Mouse (Mus musculus) hindbrain, embryonic 11.5 days (tissue): ENCODE results near the gene Med25. TPM values are rescaled to one million over a fixed set of nuclear protein-coding genes. Genes with fewer than 3 reads are reported as not detected.

Experiments
- ATAC-seq: fragments of 200-750 bp; cut with Nextera tagmentation; 2 replicates; pipeline ENCODE4 v1.8.0; 2017; ENCODE audit warnings: mild to moderate bottlenecking, moderate TSS enrichment, moderate library complexity; ENCODE audit not compliant: low FRiP score
- DNase-seq: peaks from one replicate; pipeline ENCODE4 v3.0.0-alpha.2; 2015; ENCODE audit warnings: low spot score
- H3K27ac ChIP-seq: fragments of 300-500 bp; sonication (generic); 2 replicates; pipeline ENCODE4 v1.5.1; 2014; ENCODE audit warnings: mild to moderate bottlenecking, low read depth, low read length
- H3K27me3 ChIP-seq: fragments of 300-500 bp; sonication (generic); 2 replicates; pipeline ENCODE4 v1.6.1; 2014; ENCODE audit warnings: mild to moderate bottlenecking, low read length, moderate library complexity, mixed read lengths; ENCODE audit not compliant: control insufficient read depth, insufficient read depth
- H3K36me3 ChIP-seq: fragments of 300-500 bp; sonication (generic); 2 replicates; pipeline ENCODE4 v1.6.1; 2014; ENCODE audit warnings: mild to moderate bottlenecking, low read length, moderate library complexity, mixed read lengths; ENCODE audit not compliant: control insufficient read depth, insufficient read depth
- H3K4me1 ChIP-seq: fragments of 300-500 bp; sonication (generic); replicated peaks from 2 replicates; pipeline ENCODE4 v1.6.1; 2014; ENCODE audit warnings: low read length, mixed read lengths; ENCODE audit not compliant: control insufficient read depth, insufficient read depth
- H3K4me2 ChIP-seq: fragments of 300-500 bp; sonication (generic); replicated peaks from 2 replicates; pipeline ENCODE4 v1.6.1; 2014; ENCODE audit warnings: mild to moderate bottlenecking, low read depth, low read length
- H3K4me3 ChIP-seq: fragments of 300-500 bp; sonication (generic); 2 replicates; pipeline ENCODE4 v1.5.1; 2014; ENCODE audit warnings: low read depth, low read length
- H3K9ac ChIP-seq: fragments of 300-500 bp; sonication (generic); 2 replicates; pipeline ENCODE4 v1.6.1; 2014; ENCODE audit warnings: low read depth, low read length
- H3K9me3 ChIP-seq: fragments of 300-500 bp; sonication (generic); 2 replicates; pipeline ENCODE4 v1.6.1; 2016; ENCODE audit warnings: low read length; ENCODE audit not compliant: control insufficient read depth
- WGBS: fragments of 180-500 bp; shearing (Covaris S2); extraction: QIAGEN DNeasy Blood & Tissue Kit; methylation state at CpG from one replicate; pipeline ENCODE4 v1.1.7; 2014; 5-methylcytosine and 5-hydroxymethylcytosine counted together
- polyA plus RNA-seq: library from polyadenylated mRNA; unstranded; fragments of >200 nt; fragmentation: Nextera tagmentation; extraction: Ambion mirVana; gene quantifications from 2 replicates; pipeline ENCODE4 v1.2.1, GENCODE M21; 2014

Med25 gene
- polyA plus RNA-seq, 1 experiment from 2014 or later, result 76.2 TPM

GRCm38 (mm10) chr7:44916881-44917280 lies 24.4 kb upstream of the Med25 start:
- no peak overlapping the region for H3K27ac ChIP-seq
- 0 out of 2 replicates have a peak, but pooled peaks cover 5% of the 10 kb centered on the region for H3K36me3 ChIP-seq
- no peaks in the 10 kb centered on the region for H3K9me3 ChIP-seq
- 94% methylated on average over 4 of the region's 4 CpGs for WGBS
- no peak overlapping the region for H3K9ac ChIP-seq
- ATAC-seq (no peak), DNase-seq (no peak)
- no peaks in the 10 kb centered on the region for H3K4me1 ChIP-seq
- H3K27me3 ChIP-seq, result no peaks in the 10 kb centered on the region
- no peak overlapping the region for H3K4me3 ChIP-seq
- no peak overlapping the region for H3K4me2 ChIP-seq

- ATAC-seq, result no peak
- Histone ChIP-seq H3K4me3 (no peak overlapping the region), H3K9me3 (no peaks in the 10 kb centered on the region), H3K4me1 (no peaks in the 10 kb centered on the region), H3K9ac (no peak overlapping the region), H3K27me3 (no peaks in the 10 kb centered on the region), H3K4me2 (no peak overlapping the region), H3K36me3 (0 out of 2 replicates have a peak, but pooled peaks cover 5% of the 10 kb centered on the region), H3K27ac (no peak overlapping the region)
- WGBS, result 87% methylated on average over 6 of the region's 6 CpGs
- DNase-seq, result no peak
Measured at GRCm38 (mm10) chr7:44916191-44916590, 23.7 kb upstream of the Med25 start.

- 96% methylated on average over 9 of the region's 9 CpGs for WGBS
- ATAC-seq (no peak), DNase-seq (no peak)
- Histone ChIP-seq H3K9ac (no peak overlapping the region), H3K36me3 (0 out of 2 replicates have a peak, but pooled peaks cover 5% of the 10 kb centered on the region), H3K27me3 (no peaks in the 10 kb centered on the region), H3K4me3 (no peak overlapping the region), H3K4me2 (no peak overlapping the region), H3K9me3 (no peaks in the 10 kb centered on the region), H3K27ac (no peak overlapping the region), H3K4me1 (no peaks in the 10 kb centered on the region)
Measured at GRCm38 (mm10) chr7:44915314-44915713, 22.8 kb upstream of the Med25 start.

GRCm38 (mm10) chr7:44914396-44914795 lies 21.9 kb upstream of the Med25 start:
- Histone ChIP-seq H3K36me3 (0 out of 2 replicates have a peak, but pooled peaks cover 5% of the 10 kb centered on the region), H3K4me3 (no peak overlapping the region), H3K27ac (no peak overlapping the region), H3K9me3 (no peaks in the 10 kb centered on the region), H3K9ac (no peak overlapping the region), H3K4me1 (no peaks in the 10 kb centered on the region), H3K27me3 (no peaks in the 10 kb centered on the region), H3K4me2 (no peak overlapping the region)
- ATAC-seq (no peak), DNase-seq (no peak)
- 90% methylated on average over 2 of the region's 2 CpGs for WGBS

- WGBS, result 91% methylated on average over 15 of the region's 15 CpGs
- H3K9ac ChIP-seq, result no peak overlapping the region
- H3K36me3 ChIP-seq, result peaks cover 11% of the 10 kb centered on the region
- no peak overlapping the region for H3K4me2 ChIP-seq
- no peak overlapping the region for H3K4me3 ChIP-seq
- H3K27ac ChIP-seq, result no peak overlapping the region
- ATAC-seq (no peak), DNase-seq (no peak)
- H3K4me1 ChIP-seq, result no peaks in the 10 kb centered on the region
- H3K27me3 ChIP-seq, result no peaks in the 10 kb centered on the region
- H3K9me3 ChIP-seq, result no peaks in the 10 kb centered on the region
Measured at GRCm38 (mm10) chr7:44908706-44909476, 16.4 kb upstream of the Med25 start.

- no peaks in the 10 kb centered on the region for H3K27me3 ChIP-seq
- no peak overlapping the region for H3K9ac ChIP-seq
- ATAC-seq (no peak), DNase-seq (no peak)
- no peak overlapping the region for H3K4me3 ChIP-seq
- H3K9me3 ChIP-seq, result no peaks in the 10 kb centered on the region
- 0 out of 2 replicates have a peak, but pooled peaks cover 4% of the 10 kb centered on the region for H3K4me1 ChIP-seq
- peaks cover 17% of the 10 kb centered on the region for H3K36me3 ChIP-seq
- WGBS, result 93% methylated on average over 20 of the region's 20 CpGs
- H3K27ac ChIP-seq, result no peak overlapping the region
- H3K4me2 ChIP-seq, result no peak overlapping the region
Measured at GRCm38 (mm10) chr7:44905430-44905829, 12.9 kb upstream of the Med25 start.

GRCm38 (mm10) chr7:44901230-44901722 lies 8.8 kb upstream of the Med25 start:
- Histone ChIP-seq H3K4me2 (peak overlapping the region; percentile 29), H3K27ac (0 out of 2 replicates have a peak overlapping the region, but pooled peaks have one; percentile 39), H3K9me3 (no peaks in the 10 kb centered on the region), H3K36me3 (peaks cover 6% of the 10 kb centered on the region; the same call in 1 of the 2 replicates), H3K9ac (no peak overlapping the region; the same call in 1 of the 2 replicates), H3K4me3 (0 out of 2 replicates have a peak overlapping the region, but pooled peaks have one; percentile 14), H3K27me3 (no peaks in the 10 kb centered on the region), H3K4me1 (peaks cover 7% of the 10 kb centered on the region)
- peak; percentile 33; the same call in 1 of the 2 replicates for ATAC-seq
- peak; percentile 74 for DNase-seq
- WGBS, result 20% methylated on average over 21 of the region's 21 CpGs

GRCm38 (mm10) chr7:44900632-44901031 lies 8.1 kb upstream of the Med25 start:
- ATAC-seq (no peak), DNase-seq (no peak)
- H3K27me3 ChIP-seq, result no peaks in the 10 kb centered on the region
- peaks cover 7% of the 10 kb centered on the region for H3K4me1 ChIP-seq
- no peaks in the 10 kb centered on the region for H3K9me3 ChIP-seq
- WGBS, result 83% methylated on average over 11 of the region's 11 CpGs
- H3K4me2 ChIP-seq, result no peak overlapping the region
- H3K9ac ChIP-seq, result no peak overlapping the region
- no peak overlapping the region for H3K4me3 ChIP-seq
- no peak overlapping the region for H3K27ac ChIP-seq
- H3K36me3 ChIP-seq, result peaks cover 6% of the 10 kb centered on the region; the same call in 1 of the 2 replicates

- no peak for DNase-seq
- no peak overlapping the region for H3K27ac ChIP-seq
- H3K9me3 ChIP-seq, result no peaks in the 10 kb centered on the region
- peaks cover 7% of the 10 kb centered on the region for H3K4me1 ChIP-seq
- ATAC-seq, result no peak
- no peaks in the 10 kb centered on the region for H3K27me3 ChIP-seq
- H3K9ac ChIP-seq, result no peak overlapping the region
- H3K36me3 ChIP-seq, result peaks cover 6% of the 10 kb centered on the region; the same call in 1 of the 2 replicates
- H3K4me2 ChIP-seq, result no peak overlapping the region
- H3K4me3 ChIP-seq, result no peak overlapping the region
- 35% methylated on average over 19 of the region's 19 CpGs for WGBS
Measured at GRCm38 (mm10) chr7:44898607-44899006, 6.1 kb upstream of the Med25 start.
